Mouse (Mus musculus) cortical plate, adult 2 months (tissue): ENCODE data around the gene Gale. TPM values are rescaled to one million over a fixed set of nuclear protein-coding genes. Genes with fewer than 3 reads are reported as not detected.
"Not testable (repeated sequence)": the region's sequence is repeated elsewhere in the genome, so short reads cannot be mapped to it uniquely, and the experiment has no call there.

ENCODE experiments used
- H3K27ac ChIP-seq: fragments of 200-500 bp; 2 replicates; pipeline ENCODE4 v1.5.1; 2012; ENCODE audit warnings: low read length, control low read depth, inconsistent platforms; ENCODE audit not compliant: insufficient read depth
- H3K4me1 ChIP-seq: fragments of 200-500 bp; 2 replicates; pipeline ENCODE4 v1.6.1; 2011; ENCODE audit warnings: low read length; ENCODE audit not compliant: control insufficient read depth, insufficient read depth
- H3K4me3 ChIP-seq: fragments of 200-500 bp; 2 replicates; pipeline ENCODE4 v1.5.1; 2011; ENCODE audit warnings: mild to moderate bottlenecking, low read length, control low read depth; ENCODE audit not compliant: insufficient read depth
- CTCF ChIP-seq: fragments of 200-500 bp; IDR thresholded peaks from 2 replicates; pipeline ENCODE4 v1.5.1; 2011; ENCODE audit warnings: mild to moderate bottlenecking, control low read depth, low read length; ENCODE audit not compliant: insufficient read depth; ENCODE audit errors: extremely low read depth
- POLR2A ChIP-seq: fragments of 200-500 bp; IDR thresholded peaks from 2 replicates; pipeline ENCODE4 v1.6.1; 2011; ENCODE audit warnings: mild to moderate bottlenecking, low read length, control low read depth; ENCODE audit not compliant: insufficient read depth; ENCODE audit errors: extremely low read depth
- polyA plus RNA-seq: library from polyadenylated mRNA; depleted of rRNA; stranded (reverse); fragments of >200 nt; gene quantifications from 2 replicates; pipeline ENCODE4 v1.2.3, GENCODE M21; 2012

The Gale gene
- polyA plus RNA-seq, 1 experiment: 35.9 TPM

GRCm38 (mm10) chr4:135976146-135976545 is 12.6 kb downstream of the Gale start:
- Histone ChIP-seq H3K4me3 (no peak overlapping the region), H3K27ac (no peak overlapping the region), H3K4me1 (peaks cover 3% of the 10 kb centered on the region; the same call in 1 of the 2 replicates)
- TF ChIP-seq CTCF: no peak
- TF ChIP-seq POLR2A: no peak

DNA sequence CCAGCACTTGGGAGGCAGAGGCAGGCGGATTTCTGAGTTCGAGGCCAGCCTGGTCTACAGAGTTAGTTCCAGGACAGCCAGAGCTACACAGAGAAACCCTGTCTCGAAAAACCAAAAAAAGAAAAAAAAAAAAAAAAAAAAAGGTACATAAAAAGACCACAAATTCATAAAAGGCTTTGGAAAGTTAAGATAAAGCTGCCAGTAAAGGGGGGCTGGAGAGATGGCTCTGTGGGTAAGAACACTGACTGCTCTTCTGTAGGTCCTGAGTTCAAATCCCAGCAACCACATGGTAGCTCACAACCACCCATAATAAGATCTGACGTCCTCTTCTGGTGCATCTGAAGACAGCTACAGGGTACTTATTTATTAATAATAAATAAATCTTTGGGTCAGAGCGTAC is 16.7 kb downstream of the Gale start:
- H3K4me1 ChIP-seq, H3K27ac ChIP-seq, H3K4me3 ChIP-seq: not testable (repeated sequence)

GRCm38 (mm10) chr4:135981524-135982063 is 18.1 kb downstream of the Gale start:
- no peak overlapping the region for H3K27ac ChIP-seq
- TF ChIP-seq POLR2A (no peak), CTCF (no peak)
- no peak overlapping the region for H3K4me3 ChIP-seq
- H3K4me1 ChIP-seq: peaks cover 5% of the 10 kb centered on the region

DNA sequence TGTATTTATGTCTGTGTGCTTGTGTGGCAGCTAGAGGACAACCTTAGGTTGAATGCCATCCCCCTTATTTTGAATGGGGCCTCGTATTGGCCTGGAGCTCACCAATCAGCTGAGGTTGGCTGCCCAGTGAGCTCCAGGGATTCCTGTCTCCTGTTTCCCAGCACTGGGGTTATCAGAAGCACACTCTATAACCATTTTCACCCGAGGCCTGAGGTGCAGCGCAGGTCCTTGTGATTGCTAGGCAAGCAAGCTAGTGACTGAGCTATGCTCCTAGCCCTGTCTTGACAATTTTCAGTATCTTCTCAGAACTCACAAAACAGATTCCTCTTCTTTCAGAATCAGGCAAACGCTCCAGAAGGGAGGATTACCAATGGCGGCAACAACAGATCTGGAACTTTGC is 21.0 kb downstream of the Gale start:
- Histone ChIP-seq H3K27ac (no peak overlapping the region), H3K4me3 (no peak overlapping the region), H3K4me1 (peaks cover 5% of the 10 kb centered on the region)
- TF ChIP-seq CTCF (no peak), POLR2A (no peak)

GRCm38 (mm10) chr4:135985193-135985592 is 21.7 kb downstream of the Gale start:
- H3K27ac ChIP-seq: no peak overlapping the region
- TF ChIP-seq POLR2A: no peak
- TF ChIP-seq CTCF: no peak
- no peak overlapping the region for H3K4me3 ChIP-seq
- H3K4me1 ChIP-seq: peaks cover 5% of the 10 kb centered on the region

GRCm38 (mm10) chr4:135985769-135986168 is 22.2 kb downstream of the Gale start:
- no peak overlapping the region for H3K27ac ChIP-seq
- peaks cover 5% of the 10 kb centered on the region for H3K4me1 ChIP-seq
- H3K4me3 ChIP-seq: peak overlapping the region; percentile 95; the same call in 1 of the 2 replicates
- TF ChIP-seq POLR2A: no peak
- TF ChIP-seq CTCF: no peak

DNA sequence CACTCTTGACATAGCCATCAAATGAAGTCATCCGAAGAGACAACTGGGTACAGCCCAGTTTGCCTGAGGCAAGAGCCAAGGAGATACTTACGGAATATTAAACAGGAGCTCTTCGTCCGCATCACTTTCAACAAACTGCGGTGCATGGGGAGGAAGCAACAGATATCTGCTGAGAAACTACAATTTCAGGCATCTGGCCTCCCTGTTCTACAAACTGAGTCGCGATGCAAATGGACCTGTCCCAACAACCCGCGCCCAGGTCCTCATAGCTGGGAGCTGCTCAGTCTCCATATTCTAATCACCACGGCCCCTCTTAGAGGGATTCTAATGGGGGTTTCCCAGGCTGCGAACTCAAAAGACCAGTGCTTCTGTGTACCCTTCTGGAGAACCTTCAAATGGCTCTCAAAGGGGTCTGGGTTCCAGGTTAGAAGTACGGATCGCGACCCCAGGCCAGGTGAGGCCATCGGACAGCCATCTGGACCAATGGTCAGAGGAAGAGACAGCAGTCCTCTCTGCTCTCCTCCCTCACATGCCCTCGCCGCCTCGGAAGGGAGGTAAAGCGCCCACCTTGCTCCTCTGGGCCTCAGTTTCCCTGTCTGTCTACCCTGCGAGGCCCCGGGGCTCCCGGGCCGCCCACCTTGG is 22.9 kb downstream of the Gale start:
- Histone ChIP-seq H3K27ac (0 out of 2 replicates have a peak overlapping the region, but pooled peaks have one; percentile 17), H3K4me3 (peak overlapping the region; percentile 95), H3K4me1 (peaks cover 5% of the 10 kb centered on the region)
- TF ChIP-seq POLR2A (no peak), CTCF (no peak)

- peak within 1 kb of the TSS; percentile 95 for H3K4me3 ChIP-seq
- H3K27ac ChIP-seq: peak within 1 kb of the TSS; percentile 75
- TF ChIP-seq POLR2A (peak; percentile 92), CTCF (no peak)
- H3K4me1 ChIP-seq: peaks cover 2% of the 10 kb centered on the region
These were observed 23.6 kb downstream of the Gale start, which contains the start of gene Pithd1 for GRCm38 (mm10) chr4:135986943-135987710. Gene Pithd1 (minus strand): TSS chr4:135987264.

DNA sequence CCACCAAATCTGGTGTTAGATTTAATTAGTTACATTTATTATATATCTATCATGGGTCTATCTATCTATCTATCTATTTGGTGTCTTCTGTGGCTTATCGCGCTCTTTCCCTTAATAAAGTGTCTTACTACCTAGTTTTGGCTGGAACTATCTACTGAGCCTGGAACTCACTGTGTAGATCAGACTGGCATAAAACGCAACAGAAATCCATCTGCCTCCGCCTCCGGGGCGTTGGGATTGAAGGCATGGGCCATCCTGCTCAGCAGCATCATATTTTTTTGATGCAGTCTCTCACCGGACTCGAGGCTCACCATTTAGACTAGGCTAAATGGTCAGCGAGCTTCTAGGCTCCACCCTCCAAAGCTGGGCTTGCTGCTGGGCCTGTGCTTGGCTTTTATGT is 24.2 kb downstream of the Gale start:
- Histone ChIP-seq H3K27ac (no peak overlapping the region), H3K4me3 (peak overlapping the region; percentile 95; the same call in 1 of the 2 replicates), H3K4me1 (peaks cover 2% of the 10 kb centered on the region; the same call in 1 of the 2 replicates)
- TF ChIP-seq POLR2A: no peak
- no peak for TF ChIP-seq CTCF

DNA sequence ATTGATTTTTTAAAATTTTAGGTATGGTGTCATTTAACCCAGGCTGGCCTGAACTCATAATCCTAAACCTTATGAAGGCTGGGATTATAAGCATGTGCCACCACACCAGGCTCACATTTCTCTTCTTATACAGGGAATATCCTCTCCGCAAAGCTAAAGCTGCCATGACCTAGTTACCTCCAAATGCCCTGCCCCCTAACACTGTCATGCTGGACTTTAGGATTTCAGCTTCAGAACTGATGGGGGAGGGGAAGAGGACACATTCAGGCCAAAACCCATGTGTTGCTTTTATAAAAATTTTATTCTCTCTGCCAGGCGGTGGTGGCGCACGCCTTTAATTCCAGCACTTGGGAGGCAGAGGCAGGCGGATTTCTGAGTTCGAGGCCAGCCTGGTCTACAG is 30.4 kb downstream of the Gale start:
- Histone ChIP-seq H3K4me1 (no peaks in the 10 kb centered on the region), H3K4me3 (no peak overlapping the region), H3K27ac (no peak overlapping the region)
- TF ChIP-seq POLR2A (no peak), CTCF (no peak)
